Mouse (Mus musculus) lung, postnatal 4 days (tissue): ENCODE results near the gene Dll4.

Experiments
- DNase-seq, 2 experiments: peaks; one replicate each; pipeline ENCODE4 v3.0.0; 2021

The Dll4 gene

GRCm38 (mm10) chr2:119325568-119326143, at the start of gene Dll4:
Gene Dll4, plus strand, starts transcription at chr2:119325784.
- peak; percentile 82 to 91 for DNase-seq

GRCm38 (mm10) chr2:119276926-119277325, 48.7 kb upstream of the Dll4 start:
- no peak for DNase-seq

GRCm38 (mm10) chr2:119277810-119278209, 47.8 kb upstream of the Dll4 start:
- no peak for DNase-seq

GRCm38 (mm10) chr2:119281899-119282565, 43.6 kb upstream of the Dll4 start:
- no peak for DNase-seq

GRCm38 (mm10) chr2:119287372-119287771, 38.2 kb upstream of the Dll4 start:
- DNase-seq: peak in 1 of 2 experiments; percentile 10

GRCm38 (mm10) chr2:119288270-119288882, 37.2 kb upstream of the Dll4 start, which contains the start of gene Vps18:
Gene Vps18, plus strand, starts transcription at chr2:119288740.
- DNase-seq: peak; percentile 97 to 99

GRCm38 (mm10) chr2:119289014-119289416, 36.6 kb upstream of the Dll4 start:
- DNase-seq: peak in 1 of 2 experiments; percentile 33

- DNase-seq: no peak
These were observed 33.3 kb upstream of the Dll4 start for GRCm38 (mm10) chr2:119292281-119292680.

GRCm38 (mm10) chr2:119292852-119293251, 32.7 kb upstream of the Dll4 start:
- no peak for DNase-seq

- no peak for DNase-seq
These were observed 32.3 kb upstream of the Dll4 start for GRCm38 (mm10) chr2:119293311-119293710.

- DNase-seq: no peak
These were observed 31.7 kb upstream of the Dll4 start for GRCm38 (mm10) chr2:119293776-119294390.

GRCm38 (mm10) chr2:119294411-119294810, 31.2 kb upstream of the Dll4 start:
- no peak for DNase-seq

- DNase-seq: peak; percentile 33 to 50
These were observed 28.8 kb upstream of the Dll4 start for GRCm38 (mm10) chr2:119296756-119297155.

- DNase-seq: no peak
These were observed 28.1 kb upstream of the Dll4 start for GRCm38 (mm10) chr2:119297506-119297905.

- peak; percentile 76 to 83 for DNase-seq
These were observed 27.3 kb upstream of the Dll4 start for GRCm38 (mm10) chr2:119298330-119298729.

GRCm38 (mm10) chr2:119298839-119299238, 26.7 kb upstream of the Dll4 start:
- no peak for DNase-seq

- peak; percentile 92 to 93 for DNase-seq
These were observed 25.4 kb upstream of the Dll4 start for GRCm38 (mm10) chr2:119299981-119300818.

GRCm38 (mm10) chr2:119300819-119301493, 24.6 kb upstream of the Dll4 start:
- peak; percentile 75 to 87 for DNase-seq

- peak in 1 of 2 experiments; percentile 5 for DNase-seq
These were observed 22.7 kb upstream of the Dll4 start for GRCm38 (mm10) chr2:119302876-119303275.

GRCm38 (mm10) chr2:119304391-119304790, 21.2 kb upstream of the Dll4 start:
- DNase-seq: no peak

GRCm38 (mm10) chr2:119304798-119305208, 20.8 kb upstream of the Dll4 start:
- DNase-seq: peak; percentile 77 to 90

GRCm38 (mm10) chr2:119311544-119311943, 14.0 kb upstream of the Dll4 start:
- peak; percentile 51 to 52 for DNase-seq
